Mouse (Mus musculus) cerebellum, adult 18-20 months (tissue): Measurements from ENCODE around the gene Slc25a45.
A peak's percentile ranks its signal among the peaks of the same experiment; 100 is the strongest.

Experiments
- DNase-seq, 2 experiments: peaks; one replicate each; pipeline ENCODE4 v3.0.0; 2021

Slc25a45 gene

GRCm38 (mm10) chr19:5877618-5878361 is at the start of gene Slc25a45:
Slc25a45 (plus strand) TSS chr19:5877808.
- peak; percentile 78 to 80 for DNase-seq

- no peak for DNase-seq
Measured at GRCm38 (mm10) chr19:5828155-5828554, 49.5 kb upstream of the Slc25a45 start.

DNA sequence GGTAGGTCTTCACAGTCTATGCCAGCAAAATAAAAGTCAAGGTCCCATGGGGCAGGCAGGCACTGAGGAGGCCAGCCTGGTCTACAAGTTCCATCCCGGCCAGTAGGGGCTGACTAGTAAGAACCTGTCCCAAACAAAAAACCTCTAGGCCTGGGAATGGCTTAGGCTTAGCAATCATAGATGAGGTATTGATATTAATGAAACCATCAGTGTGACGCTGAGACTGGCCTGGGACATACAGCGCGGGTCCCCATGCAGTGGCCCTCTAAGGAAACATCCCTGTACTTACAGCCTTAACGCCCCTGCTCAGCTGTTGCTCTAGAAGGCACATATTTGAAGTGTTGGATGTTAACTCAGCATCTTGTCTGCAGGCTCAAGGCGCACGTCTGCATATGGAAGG is 48.7 kb upstream of the Slc25a45 start:
- no peak for DNase-seq

GRCm38 (mm10) chr19:5829958-5830615 is 47.5 kb upstream of the Slc25a45 start:
- DNase-seq, result no peak

- no peak for DNase-seq
Measured at GRCm38 (mm10) chr19:5830776-5831175, 46.8 kb upstream of the Slc25a45 start.

- no peak for DNase-seq
Measured at GRCm38 (mm10) chr19:5831224-5831957, 46.2 kb upstream of the Slc25a45 start.

- no peak for DNase-seq
Measured at GRCm38 (mm10) chr19:5831958-5832320, 45.7 kb upstream of the Slc25a45 start.

DNA sequence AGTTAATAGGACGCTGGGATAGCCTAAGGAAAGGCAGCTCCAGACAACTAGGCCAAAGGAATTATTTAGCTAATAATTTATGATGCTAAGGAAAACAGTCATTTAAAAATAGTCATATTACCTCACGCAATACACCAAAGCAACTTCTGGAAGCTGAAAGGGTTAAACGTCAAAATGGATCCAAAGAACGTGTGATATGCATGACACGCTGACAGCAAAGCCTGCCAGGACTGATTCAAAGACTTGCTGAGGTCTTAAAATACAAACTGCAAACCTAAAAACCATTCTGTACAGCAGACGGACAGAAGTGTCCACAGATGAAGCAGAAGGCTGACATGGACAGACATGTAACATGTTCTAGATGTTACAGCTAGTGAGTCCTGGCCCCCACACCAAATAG is 45.3 kb upstream of the Slc25a45 start:
- no peak for DNase-seq

DNA sequence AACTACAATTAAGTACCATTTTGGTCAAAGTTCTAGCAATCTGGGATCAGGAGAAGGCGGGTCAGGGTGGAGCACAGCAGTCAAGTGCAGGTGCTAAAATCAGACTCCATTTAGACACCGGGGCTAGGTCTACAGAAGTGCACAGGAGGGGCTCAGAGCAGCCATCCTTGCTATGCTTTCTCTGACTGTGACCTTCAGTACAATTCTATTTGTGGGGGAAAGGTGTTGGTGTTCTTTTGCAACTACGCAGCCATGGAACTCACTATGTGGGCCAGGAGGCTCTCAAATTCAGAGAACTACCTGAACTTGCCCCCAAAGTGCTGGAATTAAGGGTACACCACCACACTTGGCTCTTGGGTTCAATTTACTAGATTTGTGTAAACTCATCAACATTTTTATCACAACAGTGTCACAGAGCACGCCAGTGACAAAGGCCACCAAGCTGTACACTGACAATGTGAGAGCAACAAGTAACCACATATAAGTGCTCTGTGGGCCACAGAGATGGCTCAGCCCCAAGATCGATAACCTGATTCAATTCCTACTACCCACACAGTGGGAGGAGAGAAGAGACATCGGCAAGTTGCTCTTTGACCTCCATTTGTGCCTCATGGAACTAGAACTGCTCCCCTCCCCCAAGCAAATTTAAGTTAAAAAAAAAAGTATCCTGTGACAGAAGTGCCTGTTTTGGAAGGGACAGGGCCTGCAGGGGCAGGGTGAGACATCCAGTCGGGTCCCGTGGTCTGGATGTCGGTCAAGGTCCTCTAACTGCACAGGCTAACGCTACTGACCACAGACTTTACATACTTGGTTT is 44.1 kb upstream of the Slc25a45 start:
- DNase-seq, result no peak

- DNase-seq, result no peak
Measured at GRCm38 (mm10) chr19:5834260-5834925, 43.2 kb upstream of the Slc25a45 start.

DNA sequence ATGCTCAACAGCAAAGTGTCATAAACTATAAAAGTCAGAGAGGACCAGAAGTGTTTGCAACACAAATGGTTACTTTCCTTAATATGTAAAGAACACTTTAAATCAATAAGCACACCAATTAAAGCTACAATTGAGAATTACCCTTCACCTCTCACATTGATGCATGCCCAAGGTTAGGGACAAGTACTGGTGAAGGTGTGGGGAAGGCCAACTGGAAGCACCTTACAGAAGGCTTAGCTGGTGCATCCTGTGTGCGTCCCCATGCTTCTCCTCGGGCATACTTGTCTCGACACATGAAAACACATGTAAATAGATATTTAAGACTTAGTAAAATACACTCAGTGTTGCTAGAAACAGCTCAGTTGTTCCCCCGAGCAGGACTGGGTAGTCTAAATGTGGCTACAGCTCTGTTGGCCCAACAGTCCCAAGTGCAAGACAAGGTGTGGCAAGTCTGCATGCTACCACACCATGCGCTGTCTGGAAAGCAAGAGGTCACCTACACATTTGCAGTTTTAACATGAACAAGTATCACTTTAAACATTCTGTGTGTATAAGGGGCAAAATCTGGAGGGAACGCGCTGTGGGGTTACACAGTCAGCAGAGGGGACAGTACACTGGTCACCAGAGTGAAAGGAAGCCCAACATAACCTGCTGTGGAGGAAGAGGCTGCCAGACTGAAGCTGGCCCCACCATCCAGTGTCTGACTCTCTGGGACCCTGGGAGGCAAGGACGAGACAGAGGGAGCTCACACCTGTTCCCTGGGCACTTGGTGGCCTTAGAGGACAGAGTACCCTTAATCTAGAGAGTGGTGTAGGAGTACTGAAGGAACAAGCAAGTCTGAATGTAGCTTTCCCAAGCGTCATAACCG is 42.3 kb upstream of the Slc25a45 start:
- DNase-seq, result no peak

DNA sequence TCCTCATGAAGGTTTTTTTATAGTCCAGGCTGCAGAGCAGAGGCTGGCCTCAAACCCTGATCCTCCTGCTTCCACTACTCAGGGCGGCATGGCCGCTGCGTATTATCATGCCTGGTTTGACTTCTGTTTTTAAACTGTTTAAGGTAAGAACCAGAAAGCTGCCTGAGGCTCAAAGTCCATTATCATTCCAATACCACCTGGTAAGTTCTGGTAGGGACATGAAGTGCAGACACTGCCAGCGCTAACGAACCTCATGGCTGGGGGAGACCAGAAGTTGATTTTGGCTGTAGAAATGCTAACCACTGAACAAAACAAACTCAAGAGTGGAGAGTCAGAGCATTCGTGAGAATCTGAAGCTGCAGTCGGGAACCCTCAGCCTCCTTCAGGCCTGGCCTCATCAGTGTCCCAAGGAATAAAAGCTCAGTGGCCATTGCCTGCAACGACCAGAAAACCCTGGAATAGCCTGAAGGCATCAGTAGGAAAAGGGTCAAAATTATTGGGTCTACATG is 41.6 kb upstream of the Slc25a45 start:
- DNase-seq, result no peak

DNA sequence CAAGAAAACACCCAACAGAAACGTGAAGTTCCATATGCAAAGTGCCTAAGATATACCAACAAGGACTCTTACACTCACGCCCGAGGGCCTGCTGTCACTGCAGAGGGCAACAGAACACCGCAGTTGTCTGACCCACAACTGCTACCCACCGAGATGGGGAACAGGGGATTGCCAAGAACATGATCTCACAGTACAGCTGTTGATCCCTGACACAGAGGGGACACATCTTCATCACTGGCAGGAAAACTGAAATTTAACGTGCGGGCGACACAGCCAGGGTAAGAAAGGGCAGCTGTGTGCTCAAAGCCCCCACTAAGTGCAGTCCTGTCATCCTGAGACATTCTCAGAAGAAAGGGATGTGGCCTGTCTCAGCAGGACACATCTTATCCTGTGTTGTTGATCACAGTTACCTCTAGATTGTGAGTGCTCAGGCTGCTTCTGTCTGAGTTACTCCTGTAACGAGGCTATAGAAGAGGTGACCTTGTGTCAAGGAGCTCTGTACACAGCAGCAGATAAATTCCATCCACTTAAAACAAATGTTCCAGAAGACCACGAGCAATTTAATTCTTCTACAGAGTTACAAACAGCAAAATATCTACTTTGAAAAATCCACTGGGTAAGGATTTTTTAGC is 40.6 kb upstream of the Slc25a45 start:
- DNase-seq, result no peak

DNA sequence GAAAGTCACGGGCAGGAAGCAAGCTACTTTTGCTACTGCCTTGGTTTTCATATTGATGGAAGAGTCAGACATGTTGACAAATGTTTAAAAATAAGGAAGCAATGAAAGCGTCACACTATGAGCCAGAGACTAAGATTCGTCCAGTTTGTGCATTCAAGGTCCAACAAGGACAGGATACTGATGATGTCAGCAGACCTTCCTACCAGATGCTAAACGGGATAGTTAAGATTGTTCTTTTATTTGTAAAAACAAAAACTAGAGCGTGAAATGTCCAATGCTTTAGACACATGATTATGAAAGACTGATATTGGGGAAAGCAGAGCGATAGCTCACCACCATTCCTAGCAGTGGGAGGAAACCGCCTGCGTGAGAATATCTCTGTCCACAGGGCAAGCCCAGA is 40.0 kb upstream of the Slc25a45 start:
- no peak for DNase-seq

DNA sequence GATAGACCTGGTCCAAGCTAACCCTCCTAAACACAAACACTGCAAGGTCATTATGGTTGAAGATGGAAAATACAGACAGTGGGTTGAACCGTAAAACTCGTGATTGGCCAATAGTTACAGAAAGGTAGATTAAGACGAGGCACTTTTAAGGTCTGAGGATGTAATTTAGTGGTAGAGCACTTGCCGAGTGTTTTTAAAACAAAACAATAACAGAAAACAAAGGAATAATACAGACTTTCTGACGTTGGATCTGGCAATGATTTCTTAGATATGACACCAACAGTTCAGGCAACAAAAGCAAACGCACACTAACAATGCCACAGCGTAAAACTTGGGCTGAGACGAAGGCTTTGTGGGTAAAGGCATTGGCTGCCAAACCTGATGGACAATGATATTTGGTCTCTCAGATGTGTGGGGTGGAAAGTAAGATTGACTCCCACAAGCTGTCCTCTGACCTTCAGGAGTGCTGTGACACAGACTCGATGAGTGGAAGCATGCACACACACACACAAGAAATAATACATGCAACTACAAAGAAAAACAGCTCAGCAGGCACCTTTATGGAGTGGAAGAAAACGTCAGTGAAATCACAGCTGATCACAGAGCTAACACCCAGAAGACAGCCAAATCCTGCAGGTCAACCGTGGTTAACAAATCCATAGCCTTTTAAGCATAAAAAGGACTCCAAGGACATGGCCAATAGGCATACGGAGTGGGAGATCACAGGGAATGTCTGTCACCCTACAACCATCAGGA is 39.3 kb upstream of the Slc25a45 start:
- no peak for DNase-seq

- no peak for DNase-seq
Measured at GRCm38 (mm10) chr19:5838892-5839165, 38.8 kb upstream of the Slc25a45 start.

DNA sequence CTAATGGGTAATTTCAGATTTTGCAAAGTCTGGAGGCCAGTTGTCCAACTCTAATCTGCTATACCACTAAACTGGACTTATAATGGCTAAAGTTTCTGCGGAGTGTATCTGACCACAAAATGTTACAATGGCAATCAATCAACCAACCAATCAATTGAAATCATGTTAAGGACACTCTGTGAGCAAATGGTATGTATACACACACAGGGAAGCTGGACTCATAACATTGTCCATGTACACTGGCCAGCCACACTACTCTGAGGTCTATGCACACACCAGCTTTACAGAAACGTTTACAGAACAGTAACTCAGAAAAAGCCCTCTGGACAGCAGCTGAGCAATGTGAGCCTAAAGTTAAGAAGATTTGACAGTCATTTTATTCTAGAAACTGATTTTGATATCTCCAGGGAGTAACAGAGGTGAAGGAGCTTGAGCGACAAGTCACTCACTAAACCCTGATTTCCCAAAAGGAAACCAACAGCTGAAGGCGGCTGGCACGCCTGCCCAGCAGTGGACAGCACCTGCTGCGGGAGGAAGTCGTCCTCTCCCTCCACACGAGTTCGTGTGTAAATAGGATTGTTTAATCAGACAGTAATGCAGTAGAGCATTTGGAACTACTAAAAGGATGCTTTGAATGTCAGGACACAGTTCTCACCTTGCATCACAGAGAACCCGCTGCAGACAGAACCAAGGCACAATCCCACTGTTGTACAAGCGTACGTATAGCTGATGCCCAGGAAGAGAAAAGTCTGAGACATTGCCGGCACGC is 38.1 kb upstream of the Slc25a45 start:
- no peak for DNase-seq

DNA sequence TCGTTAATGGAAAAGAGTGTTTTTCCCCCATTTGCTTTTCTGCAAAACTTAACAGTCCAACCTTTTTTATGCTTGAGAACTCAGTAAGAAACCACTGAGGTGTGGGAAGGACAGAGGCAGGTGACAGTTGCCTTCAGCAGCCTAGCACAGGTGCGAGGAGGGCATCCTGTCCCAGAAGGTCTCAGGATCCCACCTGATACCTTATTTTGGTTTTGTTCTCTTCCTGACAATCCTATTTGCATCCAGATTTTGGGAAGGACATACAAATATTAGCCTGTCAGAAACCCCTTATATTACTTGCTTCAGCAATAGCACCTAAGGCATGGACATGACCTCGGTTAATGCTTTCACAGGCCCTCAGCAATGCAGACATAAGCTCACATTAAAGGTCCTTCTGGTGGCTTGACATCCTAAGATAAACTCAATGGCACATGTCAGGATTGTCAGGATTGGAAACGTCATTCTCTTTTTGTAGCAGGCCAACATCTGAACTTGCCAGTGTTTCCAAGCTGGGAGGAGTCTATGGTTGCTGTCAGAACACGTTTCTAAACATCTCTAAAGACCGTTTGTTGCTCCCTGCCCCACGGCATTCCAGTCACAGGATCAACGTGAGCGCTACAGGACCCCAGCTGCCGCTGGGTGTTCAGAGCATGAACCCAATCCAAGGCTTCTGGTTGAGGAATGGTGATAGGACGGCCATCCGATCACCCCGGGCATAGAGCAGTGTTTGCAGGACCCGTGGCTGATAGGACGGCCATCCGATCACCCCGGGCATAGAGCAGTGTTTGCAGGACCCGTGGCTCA is 37.3 kb upstream of the Slc25a45 start:
- DNase-seq, result no peak
